Mouse (Mus musculus) cerebellum, adult 11 months (tissue): Measurements from ENCODE around the gene Adora3.

Experiments used
- DNase-seq: peaks from one replicate; pipeline ENCODE4 v3.0.0; 2022

Adora3 gene

DNA sequence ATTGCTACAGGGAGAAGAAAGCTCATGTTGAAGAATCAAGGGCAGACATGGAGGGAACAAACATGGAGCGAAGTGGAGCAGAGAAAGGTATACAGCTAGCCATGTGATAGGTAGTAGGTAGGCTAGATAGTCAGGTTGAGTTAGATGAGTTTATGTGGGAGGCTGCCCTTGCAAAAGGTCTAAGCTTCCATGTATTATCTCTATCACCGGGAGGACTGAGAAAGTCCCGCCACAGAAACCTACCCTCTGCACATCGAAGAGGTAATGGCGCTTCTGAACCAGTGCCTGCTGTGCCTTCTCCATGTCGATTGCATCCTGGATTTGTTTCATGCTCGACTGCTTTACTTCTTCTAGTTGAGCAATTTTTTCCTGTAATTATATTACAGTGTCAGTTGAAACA lies 80.7 kb downstream of the Adora3 start:
- no peak for DNase-seq

DNA sequence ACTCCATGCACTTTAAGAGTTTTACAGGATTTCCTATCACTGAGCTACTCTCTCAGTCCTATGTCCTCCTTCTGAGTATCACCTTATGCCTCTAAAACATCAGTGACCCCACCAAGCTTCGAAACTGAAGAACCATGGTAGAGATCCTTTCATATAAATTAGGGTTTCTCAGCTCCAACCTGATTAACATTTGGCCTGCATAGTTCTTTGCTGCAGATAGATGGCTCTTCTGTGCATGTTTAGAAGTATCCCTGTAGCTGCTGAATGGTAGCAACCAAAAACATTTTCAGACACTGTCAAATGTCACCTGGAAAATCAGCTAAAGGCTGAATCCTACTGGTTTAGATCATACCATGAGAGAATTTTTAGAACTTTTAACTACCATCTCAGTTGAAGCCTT lies 86.6 kb downstream of the Adora3 start:
- no peak for DNase-seq

DNA sequence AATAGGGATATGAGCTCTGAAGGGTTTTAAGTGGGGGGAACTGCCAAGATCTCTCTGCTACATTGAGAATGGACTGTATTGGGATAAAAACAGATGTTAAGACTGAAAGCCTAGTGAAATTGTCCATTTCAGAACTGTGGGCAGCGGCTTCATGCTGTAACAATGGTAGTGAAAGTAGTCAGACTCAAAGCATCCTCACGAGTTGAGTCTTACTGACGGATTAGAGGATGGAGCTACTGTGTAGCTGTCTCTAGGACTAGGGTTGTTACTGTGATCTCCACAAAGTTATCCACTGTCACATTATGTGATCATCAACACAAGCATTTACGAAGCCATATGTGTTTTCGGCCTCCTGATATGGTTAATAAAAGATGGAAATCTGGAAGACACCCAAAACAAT lies 87.5 kb downstream of the Adora3 start:
- DNase-seq, result no peak
